Mouse (Mus musculus) midbrain, embryonic 14.5 days (tissue): ENCODE measurements at regions not wholly inside any gene's neighbourhood (a gene's known extent, or its start where the extent isn't known, plus 50 kb on each side); places are given as distances from the start of the nearest gene placed in this dataset.

Experiments
- ATAC-seq: fragments of 200-750 bp; cut with Nextera tagmentation; 2 replicates; pipeline ENCODE4 v1.8.0; 2017; ENCODE audit warnings: moderate number of reproducible peaks, moderate library complexity; ENCODE audit not compliant: low FRiP score, low TSS enrichment
- DNase-seq: peaks from one replicate; pipeline ENCODE4 v3.0.0-alpha.2; 2015
- H3K27ac ChIP-seq: fragments of 300-500 bp; sonication (generic); replicated peaks from 2 replicates; pipeline ENCODE4 v1.5.1; 2014; ENCODE audit warnings: mild to moderate bottlenecking, low read depth, low read length, moderate library complexity
- H3K27me3 ChIP-seq: fragments of 300-500 bp; sonication (generic); 2 replicates; pipeline ENCODE4 v1.6.1; 2014; ENCODE audit warnings: low read length, control low read depth, mixed read lengths; ENCODE audit not compliant: control insufficient read depth, insufficient read depth
- H3K36me3 ChIP-seq: fragments of 300-500 bp; sonication (generic); 2 replicates; pipeline ENCODE4 v1.6.1; 2014; ENCODE audit warnings: low read length, control low read depth; ENCODE audit not compliant: control insufficient read depth, insufficient read depth
- H3K4me1 ChIP-seq: fragments of 300-500 bp; sonication (generic); 2 replicates; pipeline ENCODE4 v1.6.1; 2014; ENCODE audit warnings: mild to moderate bottlenecking, antibody characterized with exemption, low read length, control low read depth; ENCODE audit not compliant: control insufficient read depth, insufficient read depth
- H3K4me2 ChIP-seq: fragments of 300-500 bp; sonication (generic); 2 replicates; pipeline ENCODE4 v1.6.1; 2014; ENCODE audit warnings: mild to moderate bottlenecking, low read length, moderate library complexity
- H3K4me3 ChIP-seq: fragments of 300-500 bp; sonication (generic); replicated peaks from 2 replicates; pipeline ENCODE4 v1.5.1; 2014; ENCODE audit warnings: low read depth, low read length
- H3K9ac ChIP-seq: fragments of 300-500 bp; sonication (generic); replicated peaks from 2 replicates; pipeline ENCODE4 v1.6.1; 2014; ENCODE audit warnings: mild to moderate bottlenecking, low read length, moderate library complexity
- H3K9me3 ChIP-seq: fragments of 300-500 bp; sonication (generic); 2 replicates; pipeline ENCODE4 v1.6.1; 2016; ENCODE audit warnings: low read length, control low read depth, mixed read lengths; ENCODE audit not compliant: control insufficient read depth
- WGBS: fragments of 180-500 bp; shearing (Covaris S2); extraction: QIAGEN DNeasy Blood & Tissue Kit; methylation state at CpG from one replicate; pipeline ENCODE4 v1.1.7; 2014; 5-methylcytosine and 5-hydroxymethylcytosine counted together

DNA sequence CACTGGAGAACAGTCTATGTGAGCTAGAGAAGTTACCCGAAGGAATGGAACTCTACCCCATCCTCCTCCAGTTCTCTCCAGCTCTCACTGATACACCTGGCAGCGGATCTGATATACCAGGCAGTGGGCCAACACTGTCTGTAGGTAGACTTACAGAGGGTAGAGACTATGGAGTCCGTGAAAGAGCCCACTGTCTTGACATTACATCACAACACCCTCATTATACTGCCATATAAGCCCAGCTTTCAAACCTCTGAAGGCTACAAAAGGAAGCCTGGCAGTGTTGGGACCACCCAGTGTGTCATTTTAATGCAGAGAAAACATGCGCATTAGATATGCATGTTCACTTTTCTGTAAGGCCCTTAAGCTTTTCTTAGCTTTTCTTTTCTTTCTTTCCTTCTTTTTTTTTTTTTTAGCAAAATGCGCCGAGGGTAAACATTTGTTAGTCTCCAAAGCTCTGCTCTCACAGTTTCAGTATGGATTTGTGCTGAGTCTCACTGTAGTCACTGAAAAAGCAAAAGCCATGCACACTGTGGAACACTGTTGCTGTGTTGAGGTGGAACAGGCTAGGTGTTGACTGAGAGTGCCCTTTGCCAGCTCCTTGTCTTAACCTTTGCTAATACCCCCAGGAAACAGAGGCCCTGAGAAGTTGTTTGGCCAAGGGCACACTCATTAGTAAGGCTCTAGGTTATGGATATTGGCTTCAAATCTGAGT lies 212.4 kb upstream of the Atp5g3 start:
- H3K36me3 ChIP-seq: no peaks in the 10 kb centered on the region
- 13% methylated on average over 6 of the region's 6 CpGs for WGBS
- no peaks in the 10 kb centered on the region for H3K27me3 ChIP-seq
- H3K4me3 ChIP-seq: no peak overlapping the region
- DNase-seq (peak; percentile 56), ATAC-seq (0 out of 2 replicates have a peak, but pooled peaks have one; percentile 40)
- peaks cover 22% of the 10 kb centered on the region for H3K4me1 ChIP-seq
- no peak overlapping the region for H3K4me2 ChIP-seq
- H3K9ac ChIP-seq: no peak overlapping the region
- H3K27ac ChIP-seq: no peak overlapping the region
- no peaks in the 10 kb centered on the region for H3K9me3 ChIP-seq

- H3K27ac ChIP-seq: no peak overlapping the region
- no peak overlapping the region for H3K4me2 ChIP-seq
- H3K27me3 ChIP-seq: no peaks in the 10 kb centered on the region
- DNase-seq (no peak), ATAC-seq (no peak)
- H3K4me3 ChIP-seq: no peak overlapping the region
- H3K9ac ChIP-seq: no peak overlapping the region
- H3K36me3 ChIP-seq: no peaks in the 10 kb centered on the region
- 65% methylated on average over 2 of the region's 2 CpGs for WGBS
- H3K4me1 ChIP-seq: peaks cover 20% of the 10 kb centered on the region
- H3K9me3 ChIP-seq: no peaks in the 10 kb centered on the region
Observed at GRCm38 (mm10) chr2:74122937-74123336, 211.8 kb upstream of the Atp5g3 start.

- peak overlapping the region; percentile 19; the same call in 1 of the 2 replicates for H3K4me2 ChIP-seq
- no peaks in the 10 kb centered on the region for H3K9me3 ChIP-seq
- ATAC-seq: no peak
- H3K4me1 ChIP-seq: peaks cover 20% of the 10 kb centered on the region
- DNase-seq: peak; percentile 55
- no peak overlapping the region; the same call in 1 of the 2 replicates for H3K9ac ChIP-seq
- H3K36me3 ChIP-seq: no peaks in the 10 kb centered on the region
- H3K27ac ChIP-seq: peak overlapping the region; percentile 82
- no peak overlapping the region for H3K4me3 ChIP-seq
- 30% methylated on average over 10 of the region's 10 CpGs for WGBS
- H3K27me3 ChIP-seq: no peaks in the 10 kb centered on the region
Observed at GRCm38 (mm10) chr2:74120051-74120450, 208.9 kb upstream of the Atp5g3 start.

GRCm38 (mm10) chr2:74119167-74119937 lies 208.2 kb upstream of the Atp5g3 start:
- Histone ChIP-seq H3K9ac (no peak overlapping the region; the same call in 1 of the 2 replicates), H3K4me3 (no peak overlapping the region), H3K27ac (peak overlapping the region; percentile 82), H3K4me2 (peak overlapping the region; percentile 19; the same call in 1 of the 2 replicates), H3K9me3 (no peaks in the 10 kb centered on the region), H3K27me3 (no peaks in the 10 kb centered on the region), H3K36me3 (no peaks in the 10 kb centered on the region), H3K4me1 (peaks cover 20% of the 10 kb centered on the region)
- peak; percentile 67 for DNase-seq
- ATAC-seq: peak; percentile 17; the same call in 1 of the 2 replicates
- 29% methylated on average over 17 of the region's 17 CpGs for WGBS

- no peak for ATAC-seq
- 84% methylated on average over 4 of the region's 4 CpGs for WGBS
Observed at GRCm38 (mm10) chr2:74106472-74106871, 195.3 kb upstream of the Atp5g3 start.

DNA sequence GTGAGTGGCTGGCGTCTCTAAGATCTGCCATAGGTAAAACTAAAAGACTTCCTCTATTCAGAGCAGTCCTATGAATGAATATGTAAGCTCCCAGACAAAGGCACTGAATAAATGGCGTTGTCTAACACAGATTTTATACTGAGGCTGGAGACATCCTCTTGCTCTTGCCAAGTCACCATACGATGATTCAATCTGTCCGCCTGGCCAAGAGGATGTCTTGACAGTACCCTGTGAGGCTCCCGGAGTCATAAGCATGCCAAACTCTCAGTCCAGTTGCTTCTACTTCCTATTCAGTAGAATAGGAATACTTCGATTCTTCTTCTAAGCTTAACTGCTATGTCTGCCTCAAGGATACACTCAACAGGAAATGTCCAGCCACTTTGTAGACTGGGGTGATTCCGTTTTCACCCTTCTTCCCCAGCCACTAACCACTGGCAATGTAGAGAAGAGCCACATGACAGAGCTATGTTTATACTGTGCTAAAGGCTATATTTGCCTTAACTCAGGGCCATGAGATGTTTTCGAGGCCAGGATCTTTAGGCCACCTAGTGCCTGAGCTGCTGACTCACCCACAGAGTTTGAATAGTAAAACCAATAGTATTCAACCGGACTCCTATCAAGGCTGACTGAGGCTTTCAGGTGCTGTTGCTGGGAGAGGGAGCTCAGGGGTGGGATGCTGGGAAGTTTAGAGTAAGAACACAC lies 188.7 kb upstream of the Atp5g3 start:
- no peak overlapping the region for H3K4me2 ChIP-seq
- ATAC-seq (no peak), DNase-seq (no peak)
- no peaks in the 10 kb centered on the region for H3K27me3 ChIP-seq
- 76% methylated on average over 9 of the region's 9 CpGs for whole genome bisulfite sequencing
- no peak overlapping the region for H3K27ac ChIP-seq
- H3K9ac ChIP-seq: no peak overlapping the region
- no peaks in the 10 kb centered on the region for H3K9me3 ChIP-seq
- H3K4me1 ChIP-seq: peaks cover 12% of the 10 kb centered on the region
- no peak overlapping the region for H3K4me3 ChIP-seq
- H3K36me3 ChIP-seq: no peaks in the 10 kb centered on the region

More at GRCm38 (mm10) chr2:74106472-74106871, 195.3 kb upstream of the Atp5g3 start:
- no peak overlapping the region for H3K9ac ChIP-seq
- no peak overlapping the region for H3K27ac ChIP-seq
- H3K4me3 ChIP-seq: no peak overlapping the region
- H3K27me3 ChIP-seq: no peaks in the 10 kb centered on the region
- H3K4me2 ChIP-seq: no peak overlapping the region
- no peaks in the 10 kb centered on the region for H3K4me1 ChIP-seq
- H3K36me3 ChIP-seq: no peaks in the 10 kb centered on the region
- DNase-seq: no peak
- H3K9me3 ChIP-seq: no peaks in the 10 kb centered on the region

DNA sequence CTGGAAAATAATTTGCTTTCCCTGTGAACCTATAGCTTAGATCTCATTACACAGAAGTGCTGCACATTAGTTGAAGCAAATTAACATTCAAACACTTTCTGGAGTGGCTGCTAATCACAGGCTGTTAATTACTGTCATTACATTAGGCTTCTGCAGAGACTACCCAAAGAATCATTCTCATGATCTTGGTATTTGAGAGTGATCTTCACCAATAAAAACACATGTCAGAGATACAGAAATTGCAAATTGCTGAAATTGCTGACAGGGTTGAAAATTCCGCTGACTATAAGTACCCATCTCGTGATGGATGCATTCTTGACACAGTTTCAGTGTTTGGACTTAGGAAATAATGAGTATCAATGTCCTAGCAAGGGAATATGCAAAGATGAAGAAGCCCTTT lies 185.7 kb upstream of the Atp5g3 start:
- Histone ChIP-seq H3K4me1 (peaks cover 12% of the 10 kb centered on the region), H3K27me3 (no peaks in the 10 kb centered on the region), H3K4me3 (no peak overlapping the region), H3K4me2 (no peak overlapping the region), H3K9ac (no peak overlapping the region), H3K9me3 (peaks cover 3% of the 10 kb centered on the region; the same call in 1 of the 2 replicates), H3K27ac (no peak overlapping the region), H3K36me3 (no peaks in the 10 kb centered on the region)
- DNase-seq (no peak), ATAC-seq (no peak)
- 75% methylated on average over 2 of the region's 2 CpGs for WGBS

- ATAC-seq (no peak), DNase-seq (no peak)
- Histone ChIP-seq H3K27ac (no peak overlapping the region), H3K9ac (no peak overlapping the region), H3K4me2 (no peak overlapping the region), H3K27me3 (no peaks in the 10 kb centered on the region), H3K9me3 (peaks cover 3% of the 10 kb centered on the region; the same call in 1 of the 2 replicates), H3K4me3 (no peak overlapping the region), H3K4me1 (peaks cover 7% of the 10 kb centered on the region), H3K36me3 (no peaks in the 10 kb centered on the region)
- WGBS: 85% methylated on average over 7 of the region's 7 CpGs
Observed at GRCm38 (mm10) chr2:74093494-74093893, 182.4 kb upstream of the Atp5g3 start.
